In genomic region chr1:194491111-194491510, GRCm38 (mm10) we compare ENCODE assay signal across 16 mouse cellular contexts.
"Had no signal": no experiment of that assay in that cellular context is flagged by ENCODE, and none has a peak within 500 bp of the region (broad histone marks: within the 10 kb centered on the region; RNA-seq: fewer than 3 reads in every experiment).

No protein-coding gene starts in this region.

- H3K27me3 ChIP-seq: liver, embryonic 13.5 days; liver, embryonic 15.5 days; megakaryocyte, embryonic 14.5 days; midbrain, embryonic 13.5 days; midbrain, embryonic 15.5 days; neural tube, embryonic 12.5 days; stomach, embryonic 15.5 days had no signal

- H3K4me3 ChIP-seq: liver, embryonic 13.5 days; liver, embryonic 15.5 days; megakaryocyte, embryonic 14.5 days; midbrain, embryonic 13.5 days; midbrain, embryonic 15.5 days; neural tube, embryonic 12.5 days; stomach, embryonic 15.5 days had no signal

- H3K4me2 ChIP-seq: liver, embryonic 11.5 days; liver, embryonic 13.5 days; liver, embryonic 15.5 days; midbrain, embryonic 11.5 days; midbrain, embryonic 13.5 days; midbrain, embryonic 15.5 days; neural tube, embryonic 12.5 days; stomach, embryonic 15.5 days had no signal

- ATAC-seq: liver, postnatal 0 days; midbrain, embryonic 13.5 days; midbrain, embryonic 15.5 days had no signal

- H3K27ac ChIP-seq: liver, embryonic 13.5 days; liver, embryonic 15.5 days; macrophage; midbrain, embryonic 13.5 days; midbrain, embryonic 15.5 days; neural tube, embryonic 12.5 days; stomach, embryonic 15.5 days; stomach, postnatal 0 days had no signal

- DNase-seq: liver, embryonic 13.5 days; liver, postnatal 0 days; right cerebral cortex, postnatal 14 days; thymus, adult 2 months; thymus, postnatal 25 days; thymus, postnatal 4 days had no signal

- H3K4me1 ChIP-seq: liver, embryonic 13.5 days; liver, embryonic 15.5 days; megakaryocyte, embryonic 14.5 days; midbrain, embryonic 13.5 days; midbrain, embryonic 15.5 days; neural tube, embryonic 12.5 days; stomach, embryonic 15.5 days had no signal

- H3K36me3 ChIP-seq: liver, embryonic 13.5 days; liver, embryonic 15.5 days; midbrain, embryonic 13.5 days; midbrain, embryonic 15.5 days; neural tube, embryonic 12.5 days; stomach, embryonic 15.5 days had no signal

- H3K9me3 ChIP-seq: liver, embryonic 13.5 days; liver, embryonic 15.5 days; megakaryocyte, embryonic 14.5 days; midbrain, embryonic 13.5 days; midbrain, embryonic 15.5 days; neural tube, embryonic 12.5 days; stomach, embryonic 15.5 days had no signal

- H3K9ac ChIP-seq: liver, embryonic 13.5 days; liver, embryonic 15.5 days; liver, postnatal 0 days; midbrain, embryonic 13.5 days; midbrain, embryonic 15.5 days; neural tube, embryonic 12.5 days; stomach, embryonic 15.5 days had no signal
